Mouse (Mus musculus): ENCODE results near the gene Abi3bp. TPM values are rescaled to one million over a fixed set of nuclear protein-coding genes. Genes with fewer than 3 reads are reported as not detected.

Abi3bp gene
- polyA plus RNA-seq, 1 experiment = not detected

DNA sequence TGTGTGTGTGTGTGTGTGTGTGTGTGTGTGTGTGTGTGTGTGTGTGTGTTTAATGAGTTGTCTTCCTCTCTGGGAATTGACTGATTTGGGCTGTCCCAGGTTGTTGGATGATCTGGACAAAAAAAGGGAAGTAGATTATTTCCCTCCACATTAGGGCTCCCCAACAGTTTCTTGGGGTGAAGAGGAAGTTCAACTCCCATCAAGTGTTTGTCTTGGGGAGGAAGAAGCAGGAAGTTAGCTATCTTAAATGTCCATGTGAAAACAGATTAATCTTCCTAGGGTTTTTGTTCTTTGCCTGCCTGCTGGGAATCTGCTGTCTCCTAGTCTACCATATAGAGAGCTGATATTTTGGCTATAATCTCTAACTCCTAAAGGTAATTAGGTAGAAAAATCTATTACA lies 181.2 kb downstream of the Abi3bp start:
- Histone ChIP-seq H3K27me3 (ENCODE audit: control insufficient read depth) (no peaks in the 10 kb centered on the region), H3K4me3 (replicated peaks) (no peak overlapping the region), H3K4me1 (ENCODE audit: control insufficient read depth) (no peaks in the 10 kb centered on the region), H3K36me3 (ENCODE audit: control insufficient read depth) (no peaks in the 10 kb centered on the region), H3K9me3 (ENCODE audit: control insufficient read depth, low read length) (no peaks in the 10 kb centered on the region)
- TF ChIP-seq GATA1 (IDR thresholded peaks at IDR 0.05; ENCODE audit: low read length) = no peak
- no peak for TF ChIP-seq TAL1 (IDR thresholded peaks at IDR 0.05; ENCODE audit: low read length)

DNA sequence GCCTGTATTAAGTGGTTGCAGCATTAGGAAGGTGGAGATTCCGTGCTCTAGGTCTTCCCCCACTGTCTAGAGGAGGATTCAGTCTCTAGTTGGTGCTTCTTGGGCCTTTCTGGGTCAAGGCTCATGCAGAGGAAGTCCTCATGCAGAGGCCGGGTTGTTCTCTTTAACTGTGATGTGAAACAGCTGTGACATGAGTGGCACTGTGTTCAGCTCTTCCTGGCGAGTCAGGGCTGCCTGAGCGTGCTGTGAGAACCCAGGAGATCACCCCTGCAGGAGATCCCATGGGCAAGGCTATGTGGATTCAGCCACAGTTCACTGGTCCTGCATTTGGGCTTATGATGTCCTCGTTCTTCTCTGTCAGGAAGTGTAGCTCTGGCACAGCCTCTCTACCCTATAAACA lies 191.8 kb downstream of the Abi3bp start:
- H3K4me1 ChIP-seq (ENCODE audit: control insufficient read depth) = no peaks in the 10 kb centered on the region

DNA sequence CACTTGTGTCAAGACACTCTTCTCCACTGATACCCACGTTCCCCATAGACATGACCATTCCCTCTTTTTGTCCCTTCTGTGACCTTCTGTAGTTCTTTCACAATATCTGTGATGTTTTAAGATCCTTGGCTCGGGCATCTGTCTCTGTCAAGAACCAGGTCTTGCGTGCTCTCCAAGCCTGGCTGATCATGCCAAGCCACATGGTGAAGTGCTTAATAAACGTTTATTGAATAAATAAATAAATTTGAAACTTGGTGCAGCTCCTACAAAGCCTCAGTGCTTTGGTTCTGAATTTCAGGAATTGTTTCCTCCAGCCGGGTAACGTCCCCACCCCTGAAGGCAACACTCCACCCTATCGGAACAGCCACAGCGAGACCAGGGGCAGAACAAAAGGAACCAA lies 193.3 kb downstream of the Abi3bp start:
- no peaks in the 10 kb centered on the region for H3K9me3 ChIP-seq (ENCODE audit: control insufficient read depth, low read length)
- H3K4me3 ChIP-seq (replicated peaks) = no peak overlapping the region
- H3K27me3 ChIP-seq (ENCODE audit: control insufficient read depth) = no peaks in the 10 kb centered on the region
- TF ChIP-seq GATA1 (IDR thresholded peaks at IDR 0.05; ENCODE audit: low read length) (no peak), TAL1 (IDR thresholded peaks at IDR 0.05; ENCODE audit: low read length) (no peak)
- no peaks in the 10 kb centered on the region for H3K4me1 ChIP-seq (ENCODE audit: control insufficient read depth)
- no peaks in the 10 kb centered on the region for H3K36me3 ChIP-seq (ENCODE audit: control insufficient read depth)

More for the DNA sequence above, 191.8 kb downstream of the Abi3bp start:
- Histone ChIP-seq H3K4me3 (replicated peaks) (no peak overlapping the region), H3K36me3 (ENCODE audit: control insufficient read depth) (no peaks in the 10 kb centered on the region), H3K9me3 (ENCODE audit: control insufficient read depth, low read length) (no peaks in the 10 kb centered on the region), H3K27me3 (ENCODE audit: control insufficient read depth) (no peaks in the 10 kb centered on the region)
- TF ChIP-seq TAL1 (IDR thresholded peaks at IDR 0.05; ENCODE audit: low read length) (no peak), GATA1 (IDR thresholded peaks at IDR 0.05; ENCODE audit: low read length) (no peak)

GRCm38 (mm10) chr16:56673420-56673819 lies 195.7 kb downstream of the Abi3bp start:
- H3K27me3 ChIP-seq (ENCODE audit: control insufficient read depth) = no peaks in the 10 kb centered on the region
- no peaks in the 10 kb centered on the region for H3K4me1 ChIP-seq (ENCODE audit: control insufficient read depth)
- H3K4me3 ChIP-seq (replicated peaks) = no peak overlapping the region
- TF ChIP-seq TAL1 (IDR thresholded peaks at IDR 0.05; ENCODE audit: low read length) (no peak), GATA1 (IDR thresholded peaks at IDR 0.05; ENCODE audit: low read length) (no peak)
- H3K36me3 ChIP-seq (ENCODE audit: control insufficient read depth) = no peaks in the 10 kb centered on the region
- H3K9me3 ChIP-seq (ENCODE audit: control insufficient read depth, low read length) = no peaks in the 10 kb centered on the region

DNA sequence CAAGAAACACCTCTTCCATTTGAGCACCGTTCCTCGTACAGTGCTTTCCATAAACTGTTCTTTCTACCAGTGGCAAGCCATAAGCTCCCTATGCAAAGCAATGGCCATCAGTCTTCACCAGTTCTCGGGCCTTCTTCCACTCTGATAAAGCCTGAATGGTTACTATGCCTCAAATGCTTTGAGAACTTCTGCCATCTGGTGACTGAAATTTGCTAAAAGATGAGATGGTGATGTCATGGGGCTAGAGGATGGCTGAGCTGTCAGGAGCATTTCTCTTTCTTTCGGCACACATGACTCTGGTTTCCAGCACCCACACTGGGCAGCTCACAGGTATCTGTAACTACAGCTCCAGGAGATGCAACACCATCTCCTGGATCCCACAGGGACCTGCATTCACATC lies 199.5 kb downstream of the Abi3bp start:
- TF ChIP-seq GATA1 (IDR thresholded peaks at IDR 0.05; ENCODE audit: low read length) (no peak), TAL1 (IDR thresholded peaks at IDR 0.05; ENCODE audit: low read length) (no peak)
- Histone ChIP-seq H3K27me3 (ENCODE audit: control insufficient read depth) (no peaks in the 10 kb centered on the region), H3K4me3 (replicated peaks) (no peak overlapping the region), H3K36me3 (ENCODE audit: control insufficient read depth) (no peaks in the 10 kb centered on the region), H3K4me1 (ENCODE audit: control insufficient read depth) (no peaks in the 10 kb centered on the region), H3K9me3 (ENCODE audit: control insufficient read depth, low read length) (no peaks in the 10 kb centered on the region)

DNA sequence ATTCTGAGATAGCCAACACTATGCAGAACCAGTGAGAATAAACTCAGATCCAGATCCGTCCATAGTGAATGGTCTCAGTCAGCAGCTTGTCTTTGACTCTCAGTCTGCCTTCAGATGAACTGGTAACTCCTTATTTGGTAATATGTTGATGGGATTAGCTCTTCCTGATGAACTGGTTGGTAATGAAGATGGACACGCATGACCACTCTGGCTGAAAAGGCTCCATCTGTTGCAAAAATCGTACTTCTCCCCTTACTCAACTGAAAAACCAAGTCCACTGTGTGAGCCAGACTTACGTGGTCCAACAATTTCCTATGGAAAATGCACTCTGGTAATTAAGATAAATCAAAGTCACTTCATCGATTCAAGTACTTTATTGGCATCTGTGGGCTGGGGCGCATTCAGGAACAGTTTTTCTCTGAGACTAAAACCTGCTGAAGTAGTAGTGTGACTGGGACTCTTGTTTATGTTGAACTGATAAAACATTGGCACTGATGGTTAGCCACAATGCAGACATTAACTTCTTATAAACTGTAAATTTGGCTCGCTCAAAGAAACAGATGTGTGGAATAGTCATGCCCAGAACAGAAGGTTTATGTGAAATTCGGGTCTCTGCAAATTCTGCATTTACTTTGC lies 203.4 kb downstream of the Abi3bp start:
- peaks cover 22% of the 10 kb centered on the region for H3K36me3 ChIP-seq (ENCODE audit: control insufficient read depth)
- no peaks in the 10 kb centered on the region for H3K9me3 ChIP-seq (ENCODE audit: control insufficient read depth, low read length)
- H3K27me3 ChIP-seq (ENCODE audit: control insufficient read depth) = no peaks in the 10 kb centered on the region
- no peak overlapping the region for H3K4me3 ChIP-seq (replicated peaks)
- TF ChIP-seq TAL1 (IDR thresholded peaks at IDR 0.05; ENCODE audit: low read length) (no peak), GATA1 (IDR thresholded peaks at IDR 0.05; ENCODE audit: low read length) (no peak)
- no peaks in the 10 kb centered on the region for H3K4me1 ChIP-seq (ENCODE audit: control insufficient read depth)

GRCm38 (mm10) chr16:56686747-56687146 lies 209.1 kb downstream of the Abi3bp start:
- TF ChIP-seq GATA1 (IDR thresholded peaks at IDR 0.05; ENCODE audit: low read length) (no peak), TAL1 (IDR thresholded peaks at IDR 0.05; ENCODE audit: low read length) (no peak)
- H3K27me3 ChIP-seq (ENCODE audit: control insufficient read depth) = no peaks in the 10 kb centered on the region
- H3K4me3 ChIP-seq (replicated peaks) = no peak overlapping the region
- H3K36me3 ChIP-seq (ENCODE audit: control insufficient read depth) = peaks cover 72% of the 10 kb centered on the region
- H3K4me1 ChIP-seq (ENCODE audit: control insufficient read depth) = no peaks in the 10 kb centered on the region
- no peaks in the 10 kb centered on the region for H3K9me3 ChIP-seq (ENCODE audit: control insufficient read depth, low read length)

GRCm38 (mm10) chr16:56690715-56691114 lies 213.0 kb downstream of the Abi3bp start:
- Histone ChIP-seq H3K27me3 (ENCODE audit: control insufficient read depth) (no peaks in the 10 kb centered on the region), H3K4me1 (ENCODE audit: control insufficient read depth) (no peaks in the 10 kb centered on the region), H3K4me3 (replicated peaks) (no peak overlapping the region), H3K36me3 (ENCODE audit: control insufficient read depth) (peaks cover 88% of the 10 kb centered on the region), H3K9me3 (ENCODE audit: control insufficient read depth, low read length) (no peaks in the 10 kb centered on the region)
- TF ChIP-seq TAL1 (IDR thresholded peaks at IDR 0.05; ENCODE audit: low read length) (no peak), GATA1 (IDR thresholded peaks at IDR 0.05; ENCODE audit: low read length) (no peak)

DNA sequence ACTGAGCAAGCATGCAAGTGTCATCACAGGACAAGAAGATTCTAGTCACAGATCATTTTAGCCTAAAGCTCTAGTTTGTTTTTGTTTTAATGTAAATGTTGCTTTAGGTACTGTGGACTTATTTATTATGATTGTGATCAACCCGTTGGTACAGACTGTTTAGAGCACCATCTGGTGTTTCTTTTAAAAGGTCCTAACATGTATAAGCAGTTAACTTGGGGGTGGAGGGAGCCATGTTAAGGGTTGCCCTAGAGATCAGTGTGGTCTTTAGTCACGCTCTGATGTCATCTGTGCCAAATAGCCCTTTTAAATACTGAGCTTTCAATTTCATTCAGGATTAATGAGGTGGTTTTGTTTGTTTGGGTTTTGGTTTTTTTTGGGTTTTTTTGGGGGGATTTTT lies 218.8 kb downstream of the Abi3bp start:
- peaks cover 86% of the 10 kb centered on the region for H3K36me3 ChIP-seq (ENCODE audit: control insufficient read depth)
- H3K4me1 ChIP-seq (ENCODE audit: control insufficient read depth) = no peaks in the 10 kb centered on the region
- no peaks in the 10 kb centered on the region for H3K27me3 ChIP-seq (ENCODE audit: control insufficient read depth)
- no peak for TF ChIP-seq TAL1 (IDR thresholded peaks at IDR 0.05; ENCODE audit: low read length)
- TF ChIP-seq GATA1 (IDR thresholded peaks at IDR 0.05; ENCODE audit: low read length) = no peak
- H3K9me3 ChIP-seq (ENCODE audit: control insufficient read depth, low read length) = no peaks in the 10 kb centered on the region
- no peak overlapping the region for H3K4me3 ChIP-seq (replicated peaks)

DNA sequence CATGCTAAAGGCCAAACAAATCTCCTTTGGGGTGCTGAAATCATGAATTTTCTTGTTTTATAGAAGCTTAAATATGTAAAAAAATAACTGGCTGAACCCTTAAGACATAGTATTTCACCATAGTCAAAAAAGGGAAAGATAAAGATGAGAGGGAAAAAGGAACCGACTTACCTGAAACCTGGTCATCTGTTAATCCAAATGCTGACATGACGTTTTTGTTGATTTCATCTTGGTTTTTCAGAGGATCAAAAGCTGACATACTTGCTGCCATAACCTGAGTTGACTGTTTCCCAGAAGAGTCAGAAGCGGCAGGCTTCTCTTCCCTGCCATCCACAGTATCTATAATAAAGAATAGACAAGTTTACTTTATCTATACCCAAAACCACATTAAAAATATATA lies 223.2 kb downstream of the Abi3bp start:
- TF ChIP-seq TAL1 (IDR thresholded peaks at IDR 0.05; ENCODE audit: low read length) = no peak
- no peak for TF ChIP-seq GATA1 (IDR thresholded peaks at IDR 0.05; ENCODE audit: low read length)
- Histone ChIP-seq H3K27me3 (ENCODE audit: control insufficient read depth) (no peaks in the 10 kb centered on the region), H3K36me3 (ENCODE audit: control insufficient read depth) (peaks cover 78% of the 10 kb centered on the region), H3K4me1 (ENCODE audit: control insufficient read depth) (no peaks in the 10 kb centered on the region), H3K9me3 (ENCODE audit: control insufficient read depth, low read length) (no peaks in the 10 kb centered on the region), H3K4me3 (replicated peaks) (no peak overlapping the region)

All from erythroblast, embryonic 14.5 days (primary cell).